10 mouse cellular contexts compared by ENCODE assay signal in genomic region chr11:5095877-5096276, GRCm38 (mm10). TPM values are rescaled to one million over a fixed set of nuclear protein-coding genes. Genes with fewer than 3 reads are reported as not detected.
DNase-seq lines count a peak whose midpoint lies in the region; ATAC-seq and TF ChIP-seq lines count a peak whose summit lies in the region.
"Had no signal": no experiment of that assay in that cellular context is flagged by ENCODE, and none has a peak within 500 bp of the region (broad histone marks: within the 10 kb centered on the region; RNA-seq: fewer than 3 reads in every experiment).

No protein-coding gene starts in this region.

- peaks cover 52% of the 10 kb centered on the region for H3K36me3 ChIP-seq in forebrain, embryonic 10.5 days (replicated peaks)
- peaks cover 7% of the 10 kb centered on the region; the same call in 1 of the 2 replicates for H3K36me3 ChIP-seq in forebrain, embryonic 11.5 days (ENCODE audit: control insufficient read depth, insufficient read depth, low read length)
- peaks cover 18% of the 10 kb centered on the region for H3K36me3 ChIP-seq in kidney, postnatal 0 days (ENCODE audit: insufficient read depth, low read length)
- H3K36me3 ChIP-seq in ES-E14 (ENCODE audit: control insufficient read depth, insufficient read depth, low read length, poor library complexity, severe bottlenecking): peaks cover 11% of the 10 kb centered on the region
- H3K36me3 ChIP-seq in limb, embryonic 12.5 days: peaks cover 27% of the 10 kb centered on the region

- H3K9ac ChIP-seq in forebrain, embryonic 11.5 days (ENCODE audit: low read length): no peak overlapping the region
- H3K9ac ChIP-seq in kidney, postnatal 0 days (ENCODE audit: low read depth, low read length): no peak overlapping the region
- no peak overlapping the region for H3K9ac ChIP-seq in ES-E14 (ENCODE audit: insufficient read depth, low read depth, low read length, poor library complexity, severe bottlenecking)
- no peak overlapping the region for H3K9ac ChIP-seq in limb, embryonic 12.5 days (replicated peaks)

- TF ChIP-seq CTCF in kidney, postnatal 0 days (IDR thresholded peaks at IDR 0.05; ENCODE audit: low read depth): no peak

- 90% methylated on average over 5 of the region's 5 CpGs for WGBS in forebrain, embryonic 10.5 days
- 91% methylated on average over 5 of the region's 5 CpGs for WGBS in forebrain, embryonic 11.5 days
- 69% methylated on average over 5 of the region's 5 CpGs for WGBS in kidney, postnatal 0 days
- 83% methylated on average over 5 of the region's 5 CpGs for WGBS in limb, embryonic 12.5 days

- H3K4me3 ChIP-seq in forebrain, embryonic 10.5 days: peak overlapping the region; percentile 80; the same call in 1 of the 2 replicates
- no peak overlapping the region for H3K4me3 ChIP-seq in forebrain, embryonic 11.5 days (ENCODE audit: low read depth, low read length)
- H3K4me3 ChIP-seq in kidney, postnatal 0 days (replicated peaks; ENCODE audit: low read depth, low read length): no peak overlapping the region
- H3K4me3 ChIP-seq in ES-E14 (ENCODE audit: insufficient read depth in 1 of 2, low read depth in 1 of 2, low read length in 2 of 2, poor library complexity in 1 of 2, severe bottlenecking in 1 of 2): peak overlapping the region; percentile 4 to 36; a peak in 2 of 4 replicates
- no peak overlapping the region for H3K4me3 ChIP-seq in limb, embryonic 12.5 days (replicated peaks)

- H3K9me3 ChIP-seq in forebrain, embryonic 10.5 days: no peaks in the 10 kb centered on the region
- no peaks in the 10 kb centered on the region for H3K9me3 ChIP-seq in forebrain, embryonic 11.5 days (ENCODE audit: control insufficient read depth, low read length)
- H3K9me3 ChIP-seq in kidney, postnatal 0 days (replicated peaks; ENCODE audit: low read length): no peaks in the 10 kb centered on the region
- H3K9me3 ChIP-seq in ES-E14 (ENCODE audit: control insufficient read depth, insufficient read depth, low read depth, low read length): no peaks in the 10 kb centered on the region
- H3K9me3 ChIP-seq in limb, embryonic 12.5 days: no peaks in the 10 kb centered on the region

- H3K27ac ChIP-seq in forebrain, embryonic 10.5 days: no peak overlapping the region
- no peak overlapping the region for H3K27ac ChIP-seq in forebrain, embryonic 11.5 days (ENCODE audit: low read depth, low read length)
- no peak overlapping the region for H3K27ac ChIP-seq in kidney, postnatal 0 days
- H3K27ac ChIP-seq in ES-E14 (ENCODE audit: insufficient read depth, low read depth, low read length, poor library complexity, severe bottlenecking): no peak overlapping the region
- H3K27ac ChIP-seq in limb, embryonic 12.5 days: no peak overlapping the region

- ATAC-seq in forebrain, embryonic 11.5 days (replicated peaks; ENCODE audit: low FRiP score): no peak
- ATAC-seq in kidney, postnatal 0 days (replicated peaks; ENCODE audit: low FRiP score, low read depth): no peak
- ATAC-seq in limb, embryonic 12.5 days (ENCODE audit: insufficient number of reproducible peaks, insufficient read depth, low FRiP score, low TSS enrichment, low read depth): no peak
- no peak for ATAC-seq in megakaryocyte-erythroid progenitor cell, adult 5-6 weeks (replicated peaks; ENCODE audit: low FRiP score, low TSS enrichment, poor library complexity, severe bottlenecking)

- H3K27me3 ChIP-seq in forebrain, embryonic 10.5 days (ENCODE audit: poor library complexity, severe bottlenecking): no peaks in the 10 kb centered on the region
- no peaks in the 10 kb centered on the region for H3K27me3 ChIP-seq in forebrain, embryonic 11.5 days (ENCODE audit: control insufficient read depth, insufficient read depth, low read length)
- H3K27me3 ChIP-seq in kidney, postnatal 0 days (ENCODE audit: insufficient read depth, low read length): no peaks in the 10 kb centered on the region
- no peaks in the 10 kb centered on the region for H3K27me3 ChIP-seq in limb, embryonic 12.5 days

- H3K4me2 ChIP-seq in forebrain, embryonic 11.5 days (ENCODE audit: low read depth, low read length, severe bottlenecking): no peak overlapping the region
- H3K4me2 ChIP-seq in kidney, postnatal 0 days (ENCODE audit: low read length): peak overlapping the region; percentile 19
- H3K4me2 ChIP-seq in limb, embryonic 12.5 days: 0 out of 2 replicates have a peak overlapping the region, but pooled peaks have one; percentile 4

- in situ Hi-C loops in ES-E14 (cut with MboI; ENCODE audit: low sequenced_read_pairs in 2 of 2, unreplicated experiment in 2 of 2): no loop called here

- H3K4me1 ChIP-seq in forebrain, embryonic 10.5 days: peaks cover 29% of the 10 kb centered on the region
- peaks cover 3% of the 10 kb centered on the region; the same call in 1 of the 2 replicates for H3K4me1 ChIP-seq in forebrain, embryonic 11.5 days (replicated peaks; ENCODE audit: control insufficient read depth, insufficient read depth, low read length)
- peaks cover 12% of the 10 kb centered on the region for H3K4me1 ChIP-seq in kidney, postnatal 0 days (replicated peaks; ENCODE audit: insufficient read depth, low read length)
- H3K4me1 ChIP-seq in ES-E14 (ENCODE audit: control insufficient read depth in 2 of 2, insufficient read depth in 2 of 2, low read length in 2 of 2, poor library complexity in 1 of 2): peaks cover 4 to 5% of the 10 kb centered on the region in 2 experiments; a peak in 2 of 4 replicates
- H3K4me1 ChIP-seq in limb, embryonic 12.5 days (replicated peaks): peaks cover 30% of the 10 kb centered on the region

- no peak for DNase-seq in forebrain, embryonic 10.5 days (ENCODE audit: extremely low spot score, low spot score)
- DNase-seq in forebrain, embryonic 11.5 days (ENCODE audit: low spot score): no peak
- DNase-seq in kidney, postnatal 0 days (ENCODE audit: low spot score): no peak
- DNase-seq in kidney, postnatal 36 days: no peak
- no peak for DNase-seq in ES-E14 (ENCODE audit: low read depth, low spot score)
- DNase-seq in spleen, postnatal 14 days (ENCODE audit: low spot score in 2 of 2): no peak
- DNase-seq: cerebellum, adult 2 months; lung, postnatal 36 days had no signal

TF ChIP-seq in ES-E14, 5 proteins besides CTCF, POLR2A, EP300 and RAD21 (continues in another document):
- no peak for TF ChIP-seq ZC3H11A (IDR thresholded peaks at IDR 0.05; ENCODE audit: borderline replicate concordance, low read depth, low read length)
- TF ChIP-seq HCFC1 (IDR thresholded peaks at IDR 0.05; ENCODE audit: borderline replicate concordance, insufficient read depth, low read length): no peak
- TF ChIP-seq CHD2 (IDR thresholded peaks at IDR 0.05; ENCODE audit: low read depth, low read length): no peak
- TF ChIP-seq MAFK (IDR thresholded peaks at IDR 0.05; ENCODE audit: insufficient read depth, low read depth, low read length): no peak

RNA-seq across cellular contexts. Expression of gene Rhbdd3, which starts 2.8 kb away (rescaled TPM):
- 29.7 and 31.6 TPM in 2 replicates for polyA plus RNA-seq in forebrain, embryonic 10.5 days (2016; fragmentation: Nextera tagmentation; extraction: Ambion mirVana)
- polyA plus RNA-seq in forebrain, embryonic 11.5 days (2014; fragmentation: Nextera tagmentation; extraction: Ambion mirVana): 26.5 and 34.4 TPM in 2 replicates
- 26.8 and 28.3 TPM in 2 replicates for polyA plus RNA-seq in kidney, postnatal 0 days (2015; fragmentation: Nextera tagmentation; extraction: Ambion mirVana)
- 33.9 and 40.5 TPM in 2 replicates for total RNA-seq in ES-E14 (2012; rRNA removed)
- 23.2 and 24.8 TPM in 2 replicates for polyA plus RNA-seq in limb, embryonic 12.5 days (2016; fragmentation: Nextera tagmentation; extraction: Ambion mirVana)
- 12.7 and 33.4 TPM in 2 replicates for total RNA-seq in megakaryocyte-erythroid progenitor cell, adult 5-6 weeks (2014; fragmentation: Nextera tagmentation)
- 22.3 and 25.9 TPM in 2 replicates for total RNA-seq in megakaryocyte-erythroid progenitor cell, adult 5-6 weeks (2017)

RNA-seq across cellular contexts. Expression of gene Ewsr1, which starts 3.2 kb away (rescaled TPM):
- 896 and 966 TPM in 2 replicates for polyA plus RNA-seq in forebrain, embryonic 10.5 days (2016; fragmentation: Nextera tagmentation; extraction: Ambion mirVana)
- 509 and 539 TPM in 2 replicates for polyA plus RNA-seq in forebrain, embryonic 11.5 days (2014; fragmentation: Nextera tagmentation; extraction: Ambion mirVana)
- 477 and 504 TPM in 2 replicates for polyA plus RNA-seq in kidney, postnatal 0 days (2015; fragmentation: Nextera tagmentation; extraction: Ambion mirVana)
- total RNA-seq in ES-E14 (2012; rRNA removed): 396 and 421 TPM in 2 replicates
- polyA plus RNA-seq in limb, embryonic 12.5 days (2016; fragmentation: Nextera tagmentation; extraction: Ambion mirVana): 1,006 and 1,007 TPM in 2 replicates
- 450 and 540 TPM in 2 replicates for total RNA-seq in megakaryocyte-erythroid progenitor cell, adult 5-6 weeks (2014; fragmentation: Nextera tagmentation)
- 724 and 794 TPM in 2 replicates for total RNA-seq in megakaryocyte-erythroid progenitor cell, adult 5-6 weeks (2017)

RNA-seq across cellular contexts. Expression of gene Gas2l1, which starts 30.8 kb away (rescaled TPM):
- polyA plus RNA-seq in forebrain, embryonic 10.5 days (2016; fragmentation: Nextera tagmentation; extraction: Ambion mirVana): 20.0 and 20.9 TPM in 2 replicates
- 36.3 and 39.7 TPM in 2 replicates for polyA plus RNA-seq in forebrain, embryonic 11.5 days (2014; fragmentation: Nextera tagmentation; extraction: Ambion mirVana)
- 27.2 and 30.3 TPM in 2 replicates for polyA plus RNA-seq in kidney, postnatal 0 days (2015; fragmentation: Nextera tagmentation; extraction: Ambion mirVana)
- 32.7 and 40.9 TPM in 2 replicates for total RNA-seq in ES-E14 (2012; rRNA removed)
- 40.5 and 44.9 TPM in 2 replicates for polyA plus RNA-seq in limb, embryonic 12.5 days (2016; fragmentation: Nextera tagmentation; extraction: Ambion mirVana)
- total RNA-seq in megakaryocyte-erythroid progenitor cell, adult 5-6 weeks (2014; fragmentation: Nextera tagmentation): 0.87 and 4.4 TPM in 2 replicates
- total RNA-seq in megakaryocyte-erythroid progenitor cell, adult 5-6 weeks (2017): 1.3 TPM in 1 of 2 replicates, not detected in the other

RNA-seq across cellular contexts. Expression of gene Rasl10a, which starts 37.9 kb away (rescaled TPM):
- 0.60 and 0.77 TPM in 2 replicates for polyA plus RNA-seq in forebrain, embryonic 10.5 days (2016; fragmentation: Nextera tagmentation; extraction: Ambion mirVana)
- polyA plus RNA-seq in forebrain, embryonic 11.5 days (2014; fragmentation: Nextera tagmentation; extraction: Ambion mirVana): 0.23 and 0.99 TPM in 2 replicates
- polyA plus RNA-seq in kidney, postnatal 0 days (2015; fragmentation: Nextera tagmentation; extraction: Ambion mirVana): 1.9 and 2.7 TPM in 2 replicates
- 1.5 TPM in 2 replicates for total RNA-seq in ES-E14 (2012; rRNA removed)
- 2.8 and 3.2 TPM in 2 replicates for polyA plus RNA-seq in limb, embryonic 12.5 days (2016; fragmentation: Nextera tagmentation; extraction: Ambion mirVana)
- total RNA-seq in megakaryocyte-erythroid progenitor cell, adult 5-6 weeks (2014; fragmentation: Nextera tagmentation): not detected in 2 replicates
- not detected in 2 replicates for total RNA-seq in megakaryocyte-erythroid progenitor cell, adult 5-6 weeks (2017)

RNA-seq across cellular contexts. Expression of gene Emid1, which starts 56.2 kb away (rescaled TPM):
- 29.0 and 31.3 TPM in 2 replicates for polyA plus RNA-seq in forebrain, embryonic 10.5 days (2016; fragmentation: Nextera tagmentation; extraction: Ambion mirVana)
- 22.2 TPM in 2 replicates for polyA plus RNA-seq in forebrain, embryonic 11.5 days (2014; fragmentation: Nextera tagmentation; extraction: Ambion mirVana)
- polyA plus RNA-seq in kidney, postnatal 0 days (2015; fragmentation: Nextera tagmentation; extraction: Ambion mirVana): 174 and 180 TPM in 2 replicates
- 2.7 and 6.3 TPM in 2 replicates for total RNA-seq in ES-E14 (2012; rRNA removed)
- polyA plus RNA-seq in limb, embryonic 12.5 days (2016; fragmentation: Nextera tagmentation; extraction: Ambion mirVana): 16.4 and 18.2 TPM in 2 replicates
- total RNA-seq in megakaryocyte-erythroid progenitor cell, adult 5-6 weeks (2014; fragmentation: Nextera tagmentation): 3.2 and 4.9 TPM in 2 replicates
- total RNA-seq in megakaryocyte-erythroid progenitor cell, adult 5-6 weeks (2017): 3.4 and 5.2 TPM in 2 replicates

Comparison
In these comparisons a context has a peak if more than half of its experiments do, and no peak if none do; other contexts are left out.
1. H3K4me3 ChIP-seq: peak in forebrain, embryonic 10.5 days (single experiment) and ES-E14 (2 of 2); none in forebrain, embryonic 11.5 days (single experiment), kidney, postnatal 0 days (single experiment) and limb, embryonic 12.5 days (single experiment).